Mouse (Mus musculus): ENCODE measurements around the gene C2cd4c.

Gene C2cd4c

DNA sequence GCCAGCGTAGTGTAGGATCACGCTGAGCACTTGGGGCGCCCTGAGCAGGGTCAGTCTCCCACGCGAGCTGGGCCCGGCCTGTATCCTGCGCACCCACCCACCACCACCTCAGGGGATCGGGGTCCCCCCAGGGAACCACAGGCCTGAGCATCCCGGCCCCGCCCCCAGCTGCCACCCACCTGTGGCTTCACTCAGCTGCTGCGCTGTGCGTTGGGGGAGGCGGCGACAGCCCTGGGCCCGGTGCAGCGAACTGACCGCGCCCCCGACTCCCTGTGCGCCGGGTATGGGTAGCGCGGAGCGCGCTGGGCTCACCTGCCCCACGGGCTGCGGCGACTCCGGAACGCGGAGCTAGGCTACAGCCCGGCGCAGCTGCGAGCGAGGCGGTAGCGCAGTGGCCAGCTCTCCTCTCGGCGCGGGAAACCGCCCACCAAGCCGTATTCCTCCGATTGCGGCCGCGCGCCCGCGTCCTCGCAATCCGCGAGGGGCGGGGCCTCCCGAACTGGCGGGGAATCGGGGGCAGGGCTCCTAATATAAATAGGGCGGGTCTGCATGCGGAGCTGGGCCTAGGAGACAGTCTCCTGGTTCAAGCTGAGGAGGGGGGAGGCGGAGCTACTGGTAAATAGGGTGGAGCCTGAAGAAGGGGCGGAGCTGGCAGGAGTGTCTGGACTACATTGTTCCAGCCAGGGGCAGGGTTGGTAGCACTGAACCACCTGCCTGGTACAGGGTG lies at the start of gene C2cd4c:
C2cd4c (minus strand) TSS at position 448 of the 727 bp plus-strand sequence.
- peak in 1 of 2 experiments; percentile 78 for DNase-seq (ENCODE audit: low spot score in 2 of 2)

DNA sequence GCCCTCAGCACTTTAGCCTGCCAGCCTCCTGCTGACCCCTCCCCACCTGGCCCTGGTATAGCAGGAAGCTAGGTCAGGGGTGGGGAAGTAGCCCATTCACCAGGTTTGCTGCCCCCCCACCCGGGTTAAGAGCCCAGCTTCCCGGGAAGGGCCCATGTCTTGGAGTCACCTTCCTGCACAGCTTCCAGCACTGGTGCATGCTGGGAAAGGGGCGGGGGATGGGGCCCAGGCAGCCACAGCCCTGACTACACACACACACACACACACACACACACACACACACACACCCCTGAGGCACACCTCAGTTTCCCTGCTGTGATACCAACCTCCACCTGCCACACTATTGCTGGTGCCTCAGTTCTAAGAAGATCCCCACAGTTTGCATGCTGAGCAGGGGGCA lies 48.0 kb upstream of the C2cd4c start:
- DNase-seq (ENCODE audit: low spot score in 2 of 2) = no peak

DNA sequence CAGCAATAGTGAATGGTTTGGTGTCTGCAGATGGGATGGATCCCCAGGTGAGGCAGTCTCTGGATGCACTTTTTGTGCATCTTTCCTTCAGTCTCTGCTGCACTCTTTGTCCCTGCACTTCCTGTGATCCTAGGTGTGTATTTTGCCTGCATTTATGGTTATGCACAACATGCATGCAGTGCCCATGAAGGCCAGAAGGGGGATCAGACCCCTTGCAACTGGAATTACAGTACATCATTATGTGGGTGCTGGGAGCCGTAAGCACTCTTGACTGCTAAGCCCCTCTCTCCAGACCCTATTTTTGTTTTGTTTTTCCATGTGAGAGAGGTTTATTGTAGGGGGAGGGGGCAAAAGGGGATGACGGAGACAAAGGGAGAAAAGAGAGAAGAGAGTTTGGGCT lies 46.5 kb upstream of the C2cd4c start:
- DNase-seq (ENCODE audit: low spot score in 2 of 2) = no peak

DNA sequence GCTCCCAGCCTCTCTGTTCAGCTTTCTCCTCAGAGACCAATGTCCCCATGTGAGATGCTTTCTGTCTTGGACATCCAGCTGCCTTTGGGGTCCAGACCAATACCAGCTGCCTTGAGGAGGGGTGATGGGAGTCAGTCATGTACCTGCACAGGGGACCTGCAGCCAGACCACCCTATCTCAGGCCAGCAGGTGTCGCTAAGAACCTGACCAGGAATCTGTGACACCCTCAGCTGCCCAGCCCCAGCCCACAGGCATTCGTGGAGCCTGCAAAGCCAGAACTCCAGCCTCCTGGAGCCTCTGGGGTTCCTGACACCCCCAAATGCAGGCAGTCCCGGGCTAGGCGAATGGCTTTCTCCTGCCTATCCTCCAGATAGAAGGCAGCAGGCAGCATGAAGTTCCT lies 45.0 kb upstream of the C2cd4c start:
- no peak for DNase-seq (ENCODE audit: low spot score in 2 of 2)

DNA sequence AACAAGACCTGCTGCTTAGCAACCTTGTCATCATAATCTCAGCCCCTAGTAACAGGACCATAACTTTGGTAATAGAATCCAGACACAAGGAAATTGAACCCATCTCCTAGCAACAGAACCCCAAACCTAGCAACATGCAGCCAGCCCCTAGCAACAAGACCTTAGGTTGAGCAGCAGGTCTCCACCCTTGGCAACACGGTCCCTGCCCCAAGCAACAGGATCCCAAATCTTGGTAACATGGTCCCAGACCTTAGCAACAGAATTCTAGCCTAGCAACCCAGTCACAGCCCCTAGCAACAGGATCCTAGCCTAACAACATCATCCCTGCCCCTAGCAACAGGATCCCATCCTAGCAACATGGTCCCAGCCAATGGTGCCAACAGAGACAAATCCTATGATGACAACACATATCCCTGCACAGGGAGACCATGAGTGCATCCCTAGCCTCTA lies 41.1 kb upstream of the C2cd4c start:
- peak in 1 of 2 experiments; percentile 39 for DNase-seq (ENCODE audit: low spot score in 2 of 2)

DNA sequence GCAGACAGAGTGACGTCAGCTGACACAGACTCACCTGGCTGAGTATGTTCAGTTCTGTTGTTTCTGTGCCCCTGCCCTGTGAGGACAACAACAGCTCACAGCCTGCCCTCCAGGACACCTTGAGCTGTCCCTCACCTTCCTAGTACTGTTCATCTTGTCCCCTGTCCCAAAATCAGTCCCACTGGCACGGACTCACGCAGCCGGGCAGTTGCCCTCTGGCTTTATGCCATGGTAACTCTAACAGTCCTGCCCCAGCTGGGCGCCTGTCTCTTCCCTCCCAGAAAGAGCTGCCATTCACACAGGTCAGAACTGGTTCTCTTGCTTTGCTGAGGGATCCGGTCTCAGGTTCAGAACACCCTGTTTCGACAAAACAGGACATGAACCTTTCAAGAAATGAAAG lies 39.0 kb upstream of the C2cd4c start:
- DNase-seq (ENCODE audit: low spot score in 2 of 2) = no peak

DNA sequence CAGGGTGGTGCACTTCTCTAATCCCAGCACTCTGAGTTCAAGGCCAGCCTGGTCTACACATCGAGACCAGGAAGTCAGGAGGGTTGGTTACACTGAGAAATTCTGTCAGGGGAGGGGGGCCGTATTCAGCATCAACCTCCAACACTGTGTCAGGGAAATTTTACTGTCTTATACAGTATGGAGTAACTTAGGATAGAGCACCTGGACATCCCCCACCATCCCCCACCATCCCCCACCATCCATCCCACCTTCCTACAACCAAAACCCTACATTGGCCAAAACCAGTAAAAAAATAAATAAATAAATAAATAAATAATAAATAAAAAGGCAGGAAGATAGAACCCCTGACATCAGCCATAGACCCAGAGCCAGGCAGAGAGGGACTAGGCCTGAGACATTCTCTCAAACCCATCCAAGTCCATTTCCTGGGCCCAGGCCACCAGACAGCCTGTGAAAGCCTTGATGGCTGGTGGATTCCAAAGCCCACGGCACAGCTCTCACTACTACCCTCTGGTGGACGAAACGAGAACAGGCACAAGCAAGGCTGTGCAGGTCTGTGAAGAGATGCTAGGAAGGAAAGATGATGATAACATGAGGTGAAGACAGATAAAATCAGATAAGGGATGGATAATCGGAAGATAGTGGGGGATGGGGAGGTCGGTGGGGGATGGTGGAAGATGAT lies 35.4 kb upstream of the C2cd4c start:
- DNase-seq (ENCODE audit: low spot score in 2 of 2) = peak in 1 of 2 experiments; percentile 87

DNA sequence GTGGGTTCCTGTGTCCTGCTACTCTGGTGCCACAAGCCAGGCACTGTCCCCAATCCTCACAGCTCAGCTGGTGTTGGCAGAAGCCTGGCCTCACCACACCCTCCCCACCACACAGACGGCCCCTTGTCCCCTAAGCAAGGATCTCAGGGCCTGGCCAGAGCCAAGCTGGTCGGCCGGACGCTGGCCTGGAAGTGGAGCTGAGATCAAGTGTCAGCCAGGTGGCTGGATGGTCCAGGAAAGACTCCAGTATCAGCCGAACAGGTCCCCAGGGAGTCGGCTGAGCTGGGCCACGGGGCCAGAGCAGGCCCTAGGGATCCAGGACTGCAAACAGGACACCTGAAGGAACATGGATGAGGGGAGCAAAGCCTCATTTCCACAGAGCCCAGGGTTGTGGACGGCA lies 31.9 kb upstream of the C2cd4c start, which contains the start of gene Odf3l2:
Odf3l2 (minus strand) TSS at position 28 of the 400 bp plus-strand sequence.
- DNase-seq (ENCODE audit: low spot score in 2 of 2) = no peak

DNA sequence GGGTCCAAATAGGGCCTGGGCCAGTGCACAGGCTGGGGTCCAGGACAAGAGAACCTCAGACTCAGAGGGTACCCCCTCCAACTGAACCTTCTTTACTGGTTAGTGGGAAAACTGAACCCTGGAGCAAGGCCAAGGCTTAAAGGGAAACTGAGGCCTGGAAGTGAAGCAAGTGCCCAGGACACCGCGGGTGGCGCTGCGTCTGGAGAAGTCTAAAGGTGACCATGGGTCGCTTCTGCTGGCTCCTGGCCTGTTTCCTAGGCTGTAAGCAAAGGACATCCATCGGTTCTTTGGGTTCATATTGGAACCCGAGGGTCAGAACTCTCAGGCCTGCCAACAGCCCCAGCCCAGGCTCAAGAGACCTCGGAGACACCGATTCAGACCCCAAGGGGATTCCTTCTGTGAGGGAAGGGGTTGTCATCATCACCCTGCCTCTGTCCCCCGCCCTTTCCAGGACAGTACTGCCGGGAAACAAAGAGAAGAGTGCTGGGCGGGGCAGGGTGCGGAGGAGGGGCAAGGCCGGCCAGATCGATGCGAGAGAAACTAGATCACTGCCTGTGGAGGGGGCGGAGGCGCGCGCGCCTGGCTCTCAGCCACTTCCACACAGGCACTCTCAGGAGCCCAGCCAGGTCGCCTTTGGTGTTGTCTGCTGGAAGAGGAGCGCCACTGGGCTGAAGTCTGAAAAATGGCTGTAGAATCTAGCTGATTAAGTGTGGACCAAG lies 24.8 kb upstream of the C2cd4c start:
- peak in 1 of 2 experiments; percentile 62 for DNase-seq (ENCODE audit: low spot score in 2 of 2)

DNA sequence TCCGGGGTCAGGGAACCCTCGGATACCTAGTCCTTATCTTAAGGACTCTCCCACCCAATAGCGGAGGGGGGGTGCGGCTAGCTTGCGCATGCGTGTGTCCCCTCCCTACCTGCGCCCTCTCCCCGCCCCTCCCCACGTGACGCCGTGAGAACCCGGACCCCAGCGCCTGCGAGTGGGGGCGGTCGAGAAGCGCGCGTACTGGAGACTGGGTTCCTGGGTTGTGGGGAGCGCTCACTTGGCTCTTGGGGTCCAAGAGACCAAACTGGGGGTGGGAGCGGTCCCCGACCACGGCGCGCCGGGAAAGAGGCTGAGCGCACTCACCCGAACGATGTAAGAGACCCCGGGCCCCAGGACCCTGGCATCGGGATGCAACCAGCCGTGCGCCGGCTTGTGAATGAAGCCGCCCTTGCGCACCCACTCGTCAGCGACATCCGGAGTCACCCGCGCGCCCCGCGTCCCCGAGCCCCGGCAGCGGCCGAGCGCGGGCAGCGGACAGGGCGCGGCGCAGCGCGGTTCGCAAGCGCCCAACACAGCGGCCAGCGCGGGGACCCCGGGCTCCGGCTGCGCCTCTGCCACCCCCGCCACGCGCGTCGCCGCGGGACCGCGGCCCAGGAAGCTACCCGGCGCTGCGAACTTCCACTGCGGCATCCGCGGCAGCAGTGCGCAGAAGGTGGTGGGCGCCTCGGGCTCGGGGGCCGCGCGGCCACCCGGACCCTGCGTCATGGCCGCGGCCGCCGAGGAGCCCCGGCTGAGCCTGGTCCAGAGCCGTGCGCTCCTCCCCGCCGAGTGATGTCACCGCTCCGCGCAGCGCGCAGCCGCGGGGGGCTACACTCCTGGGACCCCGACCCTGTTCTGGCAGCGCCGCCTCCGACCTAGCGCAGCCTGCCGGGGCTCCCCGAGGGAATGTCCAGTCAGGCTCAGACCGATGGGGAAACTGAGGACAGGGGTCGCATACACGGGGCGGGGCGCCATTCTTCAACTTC lies 23.6 kb upstream of the C2cd4c start, which contains the start of gene Shc2:
Shc2 (minus strand) TSS at position 791 of the 983 bp plus-strand sequence.
- DNase-seq (ENCODE audit: low spot score in 2 of 2) = peak in 1 of 2 experiments; percentile 83

DNA sequence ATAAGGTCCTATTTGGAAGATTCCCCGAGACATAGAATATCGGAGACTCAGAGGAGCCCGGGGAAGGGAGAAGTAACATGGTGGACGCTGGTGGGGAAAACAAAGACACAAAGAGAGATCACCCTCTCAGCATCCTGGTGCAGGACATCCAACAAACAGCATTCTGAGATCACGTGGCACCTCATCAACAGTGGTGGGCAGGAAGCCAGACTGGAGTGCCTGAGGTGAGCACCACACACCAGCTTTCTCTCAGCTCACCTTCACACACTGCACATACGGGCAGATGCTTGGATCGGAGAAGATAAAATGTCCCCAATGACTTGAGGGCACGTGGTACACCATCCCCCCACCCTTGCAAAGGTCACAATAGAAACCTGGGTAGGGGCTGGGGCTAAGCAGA lies 22.5 kb upstream of the C2cd4c start:
- DNase-seq (ENCODE audit: low spot score in 2 of 2) = no peak

DNA sequence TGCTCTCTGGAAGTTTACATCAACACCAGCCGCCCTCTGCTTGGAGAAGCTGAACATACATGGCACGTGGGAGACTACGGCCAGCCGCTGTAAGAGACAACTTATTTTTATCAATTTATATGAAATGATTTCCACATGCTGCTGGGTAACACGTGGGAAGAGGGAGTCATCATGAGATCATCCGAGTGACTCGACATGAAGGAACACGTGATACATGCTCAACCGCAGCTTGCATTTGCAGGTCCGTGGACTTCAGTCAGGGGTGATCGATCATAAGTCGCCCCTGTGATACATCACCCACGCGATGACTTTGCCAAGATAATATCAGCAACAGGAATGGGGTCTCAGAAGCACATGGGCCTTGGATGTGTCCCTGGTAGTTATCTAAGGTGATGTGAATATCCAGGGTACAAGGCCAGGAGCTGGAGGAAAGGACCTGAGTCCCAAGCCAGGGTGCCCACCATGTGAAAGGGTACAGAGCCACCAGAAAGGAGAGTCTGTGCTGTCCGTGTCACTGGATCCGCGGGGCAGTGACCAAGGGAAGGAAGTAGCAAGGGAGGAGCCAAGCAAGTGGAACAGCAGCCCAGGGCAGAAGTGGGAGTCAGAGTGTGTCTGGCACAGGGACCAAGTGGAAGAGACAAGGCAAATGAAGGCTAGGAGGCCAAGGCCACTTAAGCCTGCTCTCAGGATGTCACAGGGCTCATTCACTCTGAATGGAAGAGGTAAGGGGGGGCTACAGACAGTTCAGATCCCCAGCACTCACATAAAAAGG lies 19.4 kb upstream of the C2cd4c start:
- peak in 1 of 2 experiments; percentile 48 for DNase-seq (ENCODE audit: low spot score in 2 of 2)

DNA sequence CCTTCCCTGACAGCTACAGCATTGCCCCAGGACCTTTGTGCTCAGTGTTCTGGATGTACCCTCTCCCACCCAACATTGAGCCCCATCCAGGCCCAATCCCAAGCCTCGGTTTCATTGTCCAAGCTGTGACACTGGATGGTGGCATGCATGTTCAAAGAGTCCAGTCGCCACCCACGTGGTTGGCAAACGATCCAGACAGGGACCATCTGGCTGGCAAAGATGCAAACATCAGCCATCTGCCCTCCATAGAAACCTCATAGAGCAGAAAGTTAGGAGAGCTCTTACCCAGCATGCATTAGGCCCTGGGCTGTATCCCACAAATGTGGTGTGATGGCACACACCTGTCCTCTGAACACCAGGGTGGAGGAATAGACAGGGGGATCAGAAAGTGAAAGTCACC lies 17.6 kb upstream of the C2cd4c start:
- peak in 1 of 2 experiments; percentile 84 for DNase-seq (ENCODE audit: low spot score in 2 of 2)

DNA sequence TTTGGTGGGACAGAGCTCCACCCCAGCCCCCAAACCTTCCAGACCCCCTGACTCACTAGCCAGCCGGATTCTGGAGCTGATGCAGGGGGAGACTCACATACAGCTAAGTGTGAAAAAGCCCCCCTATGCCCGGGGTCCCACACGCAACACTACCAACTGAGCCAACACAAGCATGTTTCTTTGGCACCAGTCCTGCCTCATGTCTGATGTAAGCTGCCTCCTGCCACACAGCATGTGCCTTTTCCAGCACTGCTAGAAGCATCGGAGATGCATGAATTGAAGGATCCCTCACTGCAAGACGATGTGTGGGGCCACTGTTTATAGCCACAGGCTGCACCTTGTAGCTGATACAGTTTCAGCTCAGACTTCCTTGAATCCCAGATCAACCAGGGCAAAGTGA lies 14.6 kb upstream of the C2cd4c start:
- no peak for DNase-seq (ENCODE audit: low spot score in 2 of 2)

DNA sequence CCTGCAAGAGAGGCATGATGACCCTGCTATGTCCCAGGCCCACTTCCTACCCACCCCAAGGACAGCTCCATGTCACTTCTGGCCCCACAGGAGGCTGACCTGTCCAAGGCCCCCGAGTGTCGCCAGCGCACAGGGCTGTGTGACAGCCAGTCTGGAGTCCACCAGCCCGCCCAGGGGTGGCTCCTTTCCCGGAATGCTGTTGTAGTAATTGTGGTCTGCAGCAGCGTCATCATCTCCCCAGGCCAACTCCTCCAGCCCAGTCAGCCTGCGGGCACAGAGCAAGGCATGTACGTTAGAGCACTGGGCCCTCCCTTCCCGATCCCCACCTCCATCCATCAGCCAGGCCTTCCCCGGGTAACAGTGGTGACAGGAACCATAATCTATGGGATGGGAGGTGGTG lies 12.3 kb upstream of the C2cd4c start:
- DNase-seq (ENCODE audit: low spot score in 2 of 2) = no peak

DNA sequence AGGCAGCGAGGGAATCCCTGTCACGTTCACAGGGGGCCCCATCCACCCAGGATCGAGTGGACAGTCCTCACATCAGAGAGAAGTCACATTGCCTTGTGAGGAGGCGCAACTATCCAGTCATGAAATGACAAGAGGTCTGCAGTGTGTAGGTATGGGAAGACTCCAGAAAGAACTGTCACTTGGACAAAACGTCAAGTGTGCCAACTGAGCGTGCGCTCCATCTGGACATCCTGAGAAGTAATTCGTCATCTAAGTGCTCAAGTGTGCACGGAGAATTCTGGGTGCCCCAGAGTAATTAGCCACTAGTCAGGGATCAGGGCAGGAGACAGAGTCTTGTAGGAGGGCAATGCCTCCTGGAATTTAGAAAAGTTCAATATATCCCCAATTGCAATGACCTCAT lies 11.6 kb upstream of the C2cd4c start:
- DNase-seq (ENCODE audit: low spot score in 2 of 2) = no peak

DNA sequence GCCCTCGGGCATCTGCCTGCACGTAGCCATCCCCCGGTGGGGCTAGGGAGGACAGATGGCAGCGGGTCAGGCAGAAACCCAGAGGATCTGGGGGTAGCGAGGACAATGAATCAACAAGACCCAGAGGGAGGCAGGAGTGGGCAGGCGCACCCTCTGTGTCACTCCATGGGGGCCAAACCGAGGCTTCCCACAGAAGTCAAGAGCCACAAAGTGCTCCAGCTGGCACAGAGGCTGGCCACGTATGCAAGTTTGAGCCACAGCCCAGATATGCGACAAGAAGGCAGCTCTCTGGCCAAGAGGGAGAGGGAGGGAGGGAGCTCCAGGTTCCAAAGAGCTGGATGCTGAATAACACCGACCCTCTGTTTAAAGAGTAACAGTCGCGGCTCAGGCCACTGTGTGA lies 10.1 kb upstream of the C2cd4c start:
- no peak for DNase-seq (ENCODE audit: low spot score in 2 of 2)

DNA sequence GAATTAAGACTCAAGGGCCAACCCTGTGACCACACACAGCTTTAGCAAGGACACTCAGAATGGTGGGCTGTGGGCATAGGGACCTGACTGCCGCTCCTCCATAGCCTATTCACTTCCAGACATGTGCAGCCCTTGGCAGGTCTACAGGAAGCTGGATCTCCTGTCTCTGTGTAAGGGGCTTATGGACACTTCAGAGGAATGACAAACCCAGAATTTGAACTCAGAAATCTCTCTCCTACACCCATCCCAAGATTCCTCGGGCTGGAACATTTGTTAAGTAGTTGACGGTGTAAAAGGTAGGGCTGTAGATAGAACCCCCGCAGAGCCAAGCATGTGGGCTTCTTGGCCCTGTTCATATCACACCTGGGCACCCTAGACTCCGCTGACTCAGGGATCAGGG lies 2.6 kb upstream of the C2cd4c start:
- no peak for DNase-seq (ENCODE audit: low spot score in 2 of 2)

DNA sequence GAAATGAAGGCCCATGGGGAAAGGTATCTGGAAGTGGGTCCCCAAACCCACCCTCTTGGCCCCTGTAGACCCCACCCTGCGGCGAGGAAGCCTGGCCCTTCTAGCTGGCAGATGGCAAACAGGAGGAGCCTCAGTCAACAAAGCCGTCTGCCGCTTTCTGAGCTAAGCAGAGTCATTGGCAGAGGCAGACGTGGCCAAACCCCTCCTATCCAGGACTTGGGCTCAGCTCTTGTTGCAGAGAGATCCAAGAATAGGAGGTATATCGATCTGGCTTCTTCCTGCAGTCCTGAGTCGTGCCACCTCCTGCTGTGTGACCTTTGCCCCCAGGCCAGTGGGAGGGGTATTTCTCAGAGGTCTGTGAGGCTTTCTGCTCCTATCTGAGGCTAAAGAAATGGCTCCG lies 2.0 kb upstream of the C2cd4c start:
- no peak for DNase-seq (ENCODE audit: low spot score in 2 of 2)

DNA sequence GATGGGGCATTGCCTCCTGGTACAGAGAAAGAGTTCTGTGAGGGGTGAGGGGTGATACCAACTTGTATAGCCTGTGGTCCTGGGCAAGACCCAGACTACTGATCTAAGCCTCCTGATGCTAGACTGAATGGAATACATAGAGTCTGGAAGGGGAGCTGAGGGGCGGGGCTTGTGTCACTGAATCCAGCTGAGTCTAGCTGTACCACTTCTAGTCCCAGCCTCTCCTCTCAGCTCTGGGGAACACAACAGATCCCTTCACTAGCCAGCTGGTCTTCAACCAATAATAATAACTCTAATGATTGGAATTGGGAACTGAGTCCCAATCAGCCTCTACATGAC lies 449 bp upstream of the C2cd4c start:
- DNase-seq (ENCODE audit: low spot score in 2 of 2) = no peak
